Mouse (Mus musculus): ENCODE measurements around the gene Tmbim6.
A peak's percentile ranks its signal among the peaks of the same experiment; 100 is the strongest.

Tmbim6 gene

DNA sequence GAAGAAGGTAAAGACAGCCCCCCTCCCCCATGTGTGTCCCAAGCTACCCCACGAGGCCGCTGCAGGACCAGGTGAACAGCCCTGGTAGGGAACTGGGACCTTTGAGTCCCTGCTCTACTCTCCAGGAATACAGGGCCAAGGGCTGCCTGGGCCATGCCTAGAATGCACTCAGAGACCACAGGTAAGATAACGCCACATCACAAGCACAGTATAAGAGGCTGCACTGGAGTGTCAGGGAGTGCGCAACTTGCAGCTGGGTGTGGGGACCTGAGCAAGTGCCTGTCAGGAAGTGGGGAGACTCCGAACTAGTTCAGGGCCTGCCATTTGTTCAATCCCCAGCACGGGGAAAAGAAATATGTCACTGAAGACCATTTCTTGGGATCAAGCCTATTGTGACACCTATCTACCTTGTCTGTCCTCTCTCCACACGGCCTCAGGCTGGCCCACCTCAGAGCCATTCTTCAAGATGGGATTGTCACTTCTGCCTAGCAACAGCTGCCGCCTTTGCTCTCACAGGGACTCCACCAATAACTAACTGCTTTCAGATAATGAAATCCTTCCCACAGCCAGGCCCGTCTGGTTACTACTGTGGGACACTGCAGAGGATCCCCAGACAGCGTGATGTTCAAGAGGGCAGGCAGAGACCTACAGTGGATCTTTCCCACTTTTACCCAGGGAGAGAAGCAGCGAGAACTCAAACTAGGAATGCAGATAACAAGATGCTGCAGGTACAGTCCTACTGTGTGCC, 60.6 kb downstream of the Tmbim6 start:
- no peak for DNase-seq (ENCODE audit: low spot score)

DNA sequence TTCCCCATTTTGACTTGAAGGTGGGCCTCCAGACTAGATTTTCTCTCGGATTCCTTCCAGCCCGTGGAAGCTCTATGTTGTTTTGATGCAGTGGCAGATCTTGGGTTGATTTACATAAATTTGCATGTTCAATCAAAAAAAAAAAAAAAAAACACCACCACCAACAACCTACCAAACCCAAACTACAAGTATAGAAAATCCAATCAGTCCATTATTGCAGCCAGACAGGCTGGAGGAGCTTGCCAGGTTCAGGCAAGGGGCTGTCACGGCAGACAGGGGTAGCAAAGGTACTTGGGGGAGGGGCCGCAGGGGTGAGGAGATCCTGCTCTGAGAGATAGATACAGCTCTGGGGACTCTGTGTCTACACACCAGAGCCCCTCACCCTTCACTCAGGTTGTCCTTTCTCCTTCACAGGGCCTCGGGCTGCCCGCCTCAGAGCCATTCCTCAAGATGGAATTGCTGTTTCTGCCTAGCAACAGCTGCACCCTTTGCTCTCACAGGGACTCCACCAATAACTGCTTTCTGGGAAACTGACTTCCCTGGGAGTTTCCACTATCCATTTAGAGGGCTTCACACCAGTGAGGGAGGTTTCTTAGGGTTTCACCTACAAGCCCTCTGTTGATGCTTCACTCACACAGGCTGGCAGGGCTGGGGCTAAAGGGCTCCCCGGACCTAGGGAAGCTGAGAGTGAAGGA, 62.0 kb downstream of the Tmbim6 start:
- DNase-seq (ENCODE audit: low spot score), result no peak

DNA sequence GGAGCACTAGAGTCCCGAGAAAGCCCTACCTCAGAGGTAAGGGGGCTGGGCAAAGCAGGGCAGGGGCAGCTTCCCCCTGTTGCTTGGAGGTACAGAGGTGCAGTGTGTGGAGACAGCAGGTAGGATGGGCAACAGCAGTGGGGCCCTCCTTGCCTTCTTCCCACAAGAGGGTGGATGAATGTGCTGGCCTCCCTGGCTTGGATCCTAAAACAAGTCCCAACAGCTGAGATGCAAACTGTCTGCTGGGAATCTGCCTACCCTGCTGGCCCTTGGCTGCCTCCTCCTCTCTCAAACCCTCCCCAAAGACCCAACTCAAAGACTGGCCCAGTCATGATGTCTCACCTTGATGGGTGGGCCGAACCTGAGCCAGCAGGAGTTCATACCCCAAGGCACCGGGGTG, 62.7 kb downstream of the Tmbim6 start:
- DNase-seq (ENCODE audit: low spot score), result no peak

DNA sequence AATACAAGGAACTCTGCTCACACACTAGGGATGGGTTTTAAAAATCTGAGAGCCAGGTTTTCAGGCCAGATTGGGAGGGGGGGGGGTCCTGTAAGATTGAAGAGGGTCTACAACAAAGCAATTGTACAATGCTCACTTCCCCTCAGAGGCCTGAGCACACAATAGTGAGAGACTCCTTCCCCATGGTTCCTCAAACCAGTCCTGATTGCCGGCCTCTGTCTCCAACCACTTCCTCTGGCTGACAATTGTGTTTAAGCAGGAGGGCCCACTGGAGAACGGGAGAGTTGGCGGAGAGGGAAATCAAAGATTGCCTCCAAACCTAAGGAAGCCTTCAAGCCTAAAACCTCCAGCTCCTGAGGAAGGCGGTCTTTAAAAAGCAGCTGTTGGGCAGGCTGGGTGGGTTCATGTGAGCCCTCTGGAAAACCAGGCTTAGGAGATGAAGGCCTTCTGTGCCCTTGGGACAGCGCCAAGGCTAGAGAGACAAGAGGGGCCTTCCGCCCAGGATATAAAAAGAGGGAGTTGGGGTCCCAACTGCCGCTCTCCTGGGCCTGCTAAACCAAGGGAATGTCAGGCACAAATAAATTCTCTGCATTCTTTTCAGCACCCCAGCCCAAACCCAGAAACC, 63.8 kb downstream of the Tmbim6 start:
- no peak for DNase-seq (ENCODE audit: low spot score)

DNA sequence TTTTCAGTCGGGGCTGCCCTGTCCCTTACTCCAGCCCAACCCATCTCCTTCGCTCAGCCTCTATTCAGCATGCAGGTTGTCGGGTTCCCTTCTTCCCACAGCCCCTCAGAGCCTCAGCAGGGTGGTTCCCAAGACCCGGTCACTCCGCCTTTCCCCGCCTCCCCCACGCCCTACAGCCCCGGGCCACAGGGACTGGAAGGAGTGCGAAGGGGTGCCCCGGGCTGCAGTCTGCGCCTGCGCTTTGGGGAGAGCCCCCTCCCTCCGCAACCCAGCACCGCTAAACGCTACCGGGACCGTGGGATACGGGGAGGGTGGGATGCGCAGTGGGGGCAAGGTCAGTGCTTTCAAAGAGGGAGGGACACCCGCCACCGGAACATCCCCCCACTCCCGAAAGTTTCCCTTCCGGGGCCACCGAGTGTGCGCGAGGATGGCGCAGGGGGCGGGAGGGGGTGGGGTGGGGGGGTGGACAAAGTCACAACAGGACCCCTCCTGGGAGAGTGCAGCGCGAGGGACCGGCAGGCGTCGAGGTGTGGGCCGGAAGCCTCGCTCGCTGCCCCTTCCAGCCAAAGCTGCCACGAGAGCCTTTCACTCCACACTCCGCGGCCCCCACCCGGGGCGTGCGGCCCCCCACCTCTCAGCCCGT, 64.4 kb downstream of the Tmbim6 start:
- peak; percentile 72 for DNase-seq (ENCODE audit: low spot score)

DNA sequence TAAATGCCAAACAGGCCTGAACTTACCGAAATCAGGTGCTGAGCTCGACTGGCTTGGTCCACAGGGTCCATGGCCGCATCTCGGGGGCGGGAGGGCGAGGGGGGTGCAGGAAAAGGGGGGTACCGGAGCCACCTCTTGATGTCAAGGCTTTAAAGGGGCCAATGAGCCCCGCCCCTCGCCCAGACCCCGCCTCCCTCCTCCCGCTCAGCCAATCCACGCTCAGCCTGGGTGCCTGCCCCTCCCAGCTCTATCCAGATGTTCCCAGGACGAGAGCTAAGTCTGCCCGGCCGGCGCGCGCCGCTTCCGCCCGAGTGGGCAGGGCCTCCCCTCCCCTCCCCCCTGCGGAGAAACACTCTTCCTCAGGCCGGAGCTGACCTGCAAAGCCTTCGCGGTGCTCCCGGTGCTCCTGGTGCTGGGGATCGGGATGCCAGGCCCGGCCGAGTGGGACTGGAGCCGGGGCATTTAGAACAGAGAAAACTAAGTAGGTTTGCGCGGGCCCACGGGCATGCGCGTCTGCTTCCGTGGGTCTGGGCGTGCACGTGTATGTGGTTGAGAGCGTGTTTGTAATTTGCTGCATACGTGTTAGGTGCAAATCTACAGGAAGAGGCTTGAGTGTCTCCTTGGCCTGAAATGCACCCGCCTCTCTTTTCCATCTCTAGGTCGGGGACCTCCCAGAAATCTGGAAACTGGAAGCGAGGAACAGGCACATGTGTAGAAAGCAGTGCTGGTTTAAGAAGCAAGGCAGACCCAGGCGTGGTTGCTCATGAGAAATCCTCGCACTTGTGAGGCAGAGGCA, 65.1 kb downstream of the Tmbim6 start, which contains the start of gene Nckap5l:
Gene Nckap5l (minus strand): TSS at position 143 of the 796 bp plus-strand sequence.
- peak; percentile 93 for DNase-seq (ENCODE audit: low spot score)

All from ovary, postnatal 36 days (tissue).